Mouse (Mus musculus) small intestine, adult 2 months (tissue): ENCODE data around the gene Ttl. TPM values are rescaled to one million over a fixed set of nuclear protein-coding genes. Genes with fewer than 3 reads are reported as not detected.

ENCODE experiments used
- H3K27ac ChIP-seq: fragments of 200-500 bp; 2 replicates; pipeline ENCODE4 v1.5.1; 2012; ENCODE audit warnings: low read depth, low read length, control low read depth, inconsistent platforms; ENCODE audit not compliant: insufficient read depth
- H3K27me3 ChIP-seq: fragments of 200-500 bp; 2 replicates; pipeline ENCODE4 v1.6.1; 2012; ENCODE audit warnings: mild to moderate bottlenecking, moderate library complexity, low read length, inconsistent platforms; ENCODE audit not compliant: control insufficient read depth, insufficient read depth
- H3K36me3 ChIP-seq: fragments of 200-500 bp; 2 replicates; pipeline ENCODE4 v1.6.1; 2012; ENCODE audit warnings: mild to moderate bottlenecking, low read length, control low read depth, inconsistent platforms; ENCODE audit not compliant: control insufficient read depth, insufficient read depth
- H3K4me1 ChIP-seq: fragments of 200-500 bp; 2 replicates; pipeline ENCODE4 v1.6.1; 2012; ENCODE audit warnings: low read length, inconsistent platforms, mixed read lengths; ENCODE audit not compliant: control insufficient read depth, insufficient read depth, insufficient read length
- H3K4me3 ChIP-seq: fragments of 200-500 bp; 2 replicates; pipeline ENCODE4 v1.5.1; 2012; ENCODE audit warnings: low read depth, mild to moderate bottlenecking, control low read depth, inconsistent platforms, low read length, moderate library complexity
- CTCF ChIP-seq: fragments of 200-500 bp; IDR thresholded peaks from 2 replicates; pipeline ENCODE4 v1.5.1; 2012; ENCODE audit warnings: low read depth, mild to moderate bottlenecking, control low read depth, inconsistent platforms, low read length, moderate library complexity, mixed read lengths; ENCODE audit not compliant: insufficient replicate concordance, insufficient read length; ENCODE audit errors: extremely low read depth
- POLR2A ChIP-seq: fragments of 200-500 bp; IDR thresholded peaks from 2 replicates; pipeline ENCODE4 v1.6.1; 2012; ENCODE audit warnings: low read depth, mild to moderate bottlenecking, control low read depth, inconsistent platforms, low read length, moderate library complexity
- WGBS: fragments of 180-500 bp; shearing (Covaris S2); methylation state at CpG from one replicate; pipeline ENCODE4 v1.1.7; 2018; 5-methylcytosine and 5-hydroxymethylcytosine counted together
- polyA plus RNA-seq: library from polyadenylated mRNA; depleted of rRNA; stranded (reverse); fragments of >200 nt; gene quantifications from 2 replicates; pipeline ENCODE4 v1.2.3, GENCODE M21; 2012

Gene Ttl
- polyA plus RNA-seq, 1 experiment = 1.8 TPM

GRCm38 (mm10) chr2:129046172-129046845, 19.4 kb upstream of the Ttl start:
- WGBS = 58% methylated on average over 6 of the region's 6 CpGs
- TF ChIP-seq CTCF (no peak), POLR2A (no peak)
- Histone ChIP-seq H3K27me3 (no peaks in the 10 kb centered on the region), H3K27ac (no peak overlapping the region), H3K4me3 (no peak overlapping the region), H3K4me1 (no peaks in the 10 kb centered on the region), H3K36me3 (no peaks in the 10 kb centered on the region)

GRCm38 (mm10) chr2:129046846-129047196, 18.9 kb upstream of the Ttl start:
- Histone ChIP-seq H3K4me1 (no peaks in the 10 kb centered on the region), H3K27ac (no peak overlapping the region), H3K36me3 (no peaks in the 10 kb centered on the region), H3K4me3 (no peak overlapping the region), H3K27me3 (no peaks in the 10 kb centered on the region)
- 58% methylated on average over 4 of the region's 4 CpGs for WGBS
- TF ChIP-seq CTCF (no peak), POLR2A (no peak)

- Histone ChIP-seq H3K27me3 (no peaks in the 10 kb centered on the region), H3K36me3 (no peaks in the 10 kb centered on the region), H3K4me1 (no peaks in the 10 kb centered on the region), H3K4me3 (no peak within 1 kb of the TSS), H3K27ac (no peak within 1 kb of the TSS)
- TF ChIP-seq POLR2A = no peak
- no peak for TF ChIP-seq CTCF
- 88% methylated on average over 8 of the region's 8 CpGs for WGBS
Measured at GRCm38 (mm10) chr2:129047811-129048210, 17.9 kb upstream of the Ttl start, which contains the start of gene Vinac1. Vinac1 (minus strand) TSS chr2:129048172.

GRCm38 (mm10) chr2:129052451-129052983, 13.2 kb upstream of the Ttl start:
- 29% methylated on average over 4 of the region's 4 CpGs for WGBS
- Histone ChIP-seq H3K27me3 (no peaks in the 10 kb centered on the region), H3K4me1 (no peaks in the 10 kb centered on the region), H3K4me3 (no peak overlapping the region), H3K36me3 (no peaks in the 10 kb centered on the region), H3K27ac (no peak overlapping the region)
- TF ChIP-seq POLR2A (no peak), CTCF (no peak)

- no peak overlapping the region for H3K4me3 ChIP-seq
- H3K27me3 ChIP-seq = no peaks in the 10 kb centered on the region
- WGBS = 86% methylated on average over 6 of the region's 6 CpGs
- H3K27ac ChIP-seq = no peak overlapping the region
- H3K36me3 ChIP-seq = no peaks in the 10 kb centered on the region
- TF ChIP-seq POLR2A = no peak
- no peak for TF ChIP-seq CTCF
- H3K4me1 ChIP-seq = no peaks in the 10 kb centered on the region
Measured at GRCm38 (mm10) chr2:129055741-129056140, 10.0 kb upstream of the Ttl start.

GRCm38 (mm10) chr2:129056597-129056996, 9.1 kb upstream of the Ttl start:
- Histone ChIP-seq H3K4me3 (no peak overlapping the region), H3K27ac (no peak overlapping the region), H3K27me3 (no peaks in the 10 kb centered on the region), H3K36me3 (no peaks in the 10 kb centered on the region), H3K4me1 (no peaks in the 10 kb centered on the region)
- peak; percentile 39; the same call in 1 of the 2 replicates for TF ChIP-seq CTCF
- TF ChIP-seq POLR2A = no peak
- 62% methylated on average over 9 of the region's 9 CpGs for WGBS

- no peaks in the 10 kb centered on the region for H3K4me1 ChIP-seq
- H3K4me3 ChIP-seq = no peak overlapping the region
- H3K27me3 ChIP-seq = no peaks in the 10 kb centered on the region
- TF ChIP-seq POLR2A (no peak), CTCF (no peak)
- 96% methylated on average over 8 of the region's 8 CpGs for WGBS
- H3K36me3 ChIP-seq = no peaks in the 10 kb centered on the region
- no peak overlapping the region for H3K27ac ChIP-seq
Measured at GRCm38 (mm10) chr2:129057256-129057655, 8.5 kb upstream of the Ttl start.
